Mouse (Mus musculus) midbrain, embryonic 11.5 days (tissue): ENCODE data around the gene Aph1c. TPM values are rescaled to one million over a fixed set of nuclear protein-coding genes. Genes with fewer than 3 reads are reported as not detected.

Experiments used
- ATAC-seq: fragments of 200-750 bp; cut with Nextera tagmentation; 2 replicates; pipeline ENCODE4 v1.8.0; 2017; ENCODE audit warnings: moderate TSS enrichment, moderate library complexity; ENCODE audit not compliant: low FRiP score
- DNase-seq: peaks from one replicate; pipeline ENCODE4 v3.0.0; 2015; ENCODE audit warnings: low spot score; ENCODE audit errors: missing footprints
- H3K27ac ChIP-seq: fragments of 300-500 bp; sonication (generic); 2 replicates; pipeline ENCODE4 v1.5.1; 2014; ENCODE audit warnings: low read depth, low read length
- H3K27me3 ChIP-seq: fragments of 300-500 bp; sonication (generic); 2 replicates; pipeline ENCODE4 v1.6.1; 2014; ENCODE audit warnings: mild to moderate bottlenecking, low read length, moderate library complexity, mixed read lengths; ENCODE audit not compliant: control insufficient read depth, insufficient read depth
- H3K36me3 ChIP-seq: fragments of 300-500 bp; sonication (generic); 2 replicates; pipeline ENCODE4 v1.6.1; 2014; ENCODE audit warnings: mild to moderate bottlenecking, low read length, moderate library complexity, mixed read lengths; ENCODE audit not compliant: control insufficient read depth, insufficient read depth
- H3K4me1 ChIP-seq: fragments of 300-500 bp; sonication (generic); 2 replicates; pipeline ENCODE4 v1.6.1; 2014; ENCODE audit warnings: low read length; ENCODE audit not compliant: control insufficient read depth, insufficient read depth
- H3K4me2 ChIP-seq: fragments of 300-500 bp; sonication (generic); 2 replicates; pipeline ENCODE4 v1.6.1; 2014; ENCODE audit warnings: mild to moderate bottlenecking, moderate library complexity
- H3K4me3 ChIP-seq: fragments of 300-500 bp; sonication (generic); 2 replicates; pipeline ENCODE4 v1.5.1; 2014; ENCODE audit warnings: low read depth, low read length
- H3K9ac ChIP-seq: fragments of 300-500 bp; sonication (generic); 2 replicates; pipeline ENCODE4 v1.6.1; 2014; ENCODE audit warnings: low read length
- H3K9me3 ChIP-seq: fragments of 300-500 bp; sonication (generic); 2 replicates; pipeline ENCODE4 v1.6.1; 2016; ENCODE audit warnings: low read length; ENCODE audit not compliant: control insufficient read depth
- WGBS: fragments of 180-500 bp; shearing (Covaris S2); extraction: QIAGEN DNeasy Blood & Tissue Kit; methylation state at CpG from one replicate; pipeline ENCODE4 v1.1.7; 2014; 5-methylcytosine and 5-hydroxymethylcytosine counted together
- polyA plus RNA-seq: library from polyadenylated mRNA; unstranded; fragments of >200 nt; fragmentation: Nextera tagmentation; extraction: Ambion mirVana; gene quantifications from 2 replicates; pipeline ENCODE4 v1.2.1, GENCODE M21; 2014

Gene Aph1c
- polyA plus RNA-seq, result 1.5 and 1.7 TPM in 2 replicates

DNA sequence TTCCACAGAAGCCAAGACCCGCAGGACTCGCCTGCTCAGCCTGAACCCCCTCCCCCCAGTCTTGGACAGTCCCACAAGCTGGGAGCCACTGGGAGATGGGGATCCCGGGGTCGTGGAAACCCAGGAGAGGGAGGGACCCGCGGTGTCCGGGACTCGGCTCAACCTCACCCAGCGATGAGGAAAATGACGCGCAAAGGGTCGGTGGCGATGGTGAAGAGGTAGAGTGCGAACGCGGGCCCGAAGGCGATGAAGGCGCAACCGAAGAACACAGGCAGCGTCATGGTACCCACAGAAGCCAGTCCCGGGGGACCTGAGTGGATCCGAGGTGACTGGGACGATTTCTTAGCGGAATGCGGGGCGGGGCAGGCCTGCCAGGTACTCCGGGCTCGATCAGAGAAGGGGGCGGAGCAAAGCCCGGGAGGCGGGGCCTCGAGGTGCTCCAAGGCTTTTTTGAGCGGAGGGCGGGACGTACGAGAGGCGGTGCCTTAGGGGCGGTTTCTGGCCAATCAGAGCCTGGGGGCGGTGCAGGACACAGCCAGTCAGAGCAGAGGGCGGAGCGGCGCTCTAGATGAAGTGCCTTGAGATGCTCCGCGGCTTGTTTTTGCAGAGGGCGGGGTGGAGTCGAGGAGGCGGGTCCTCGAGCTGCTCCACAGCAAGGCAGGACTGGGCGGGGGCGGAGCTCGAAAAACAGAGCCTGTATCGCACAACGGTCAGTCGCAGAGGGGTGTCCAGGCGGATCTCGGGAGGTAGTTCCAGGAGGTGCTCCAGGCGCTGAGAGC is at the start of gene Aph1c:
Gene Aph1c, minus strand, starts transcription at position 409 of the 779 bp plus-strand sequence.
- peak within 1 kb of the TSS; percentile 51 for H3K9ac ChIP-seq
- H3K4me3 ChIP-seq, result peak within 1 kb of the TSS; percentile 47
- no peaks in the 10 kb centered on the region for H3K9me3 ChIP-seq
- under 1% methylated on average over 58 of the region's 58 CpGs for WGBS
- ATAC-seq, result peak; percentile 100
- peaks cover 10% of the 10 kb centered on the region for H3K4me1 ChIP-seq
- H3K4me2 ChIP-seq, result peak within 1 kb of the TSS; percentile 94
- no peaks in the 10 kb centered on the region for H3K36me3 ChIP-seq
- H3K27me3 ChIP-seq, result peaks cover 6% of the 10 kb centered on the region
- no peak within 1 kb of the TSS for H3K27ac ChIP-seq
- peak; percentile 100 for DNase-seq

GRCm38 (mm10) chr9:66883500-66883899 is 49.0 kb upstream of the Aph1c start:
- Histone ChIP-seq H3K4me1 (peaks cover 23% of the 10 kb centered on the region), H3K27me3 (no peaks in the 10 kb centered on the region), H3K4me3 (no peak overlapping the region), H3K9me3 (no peaks in the 10 kb centered on the region), H3K36me3 (no peaks in the 10 kb centered on the region), H3K27ac (no peak overlapping the region), H3K9ac (no peak overlapping the region), H3K4me2 (no peak overlapping the region)
- WGBS, result 87% methylated on average over 5 of the region's 5 CpGs
- DNase-seq (no peak), ATAC-seq (no peak)

GRCm38 (mm10) chr9:66882406-66882821 is 47.9 kb upstream of the Aph1c start:
- WGBS, result 74% methylated on average over 8 of the region's 8 CpGs
- DNase-seq, result no peak
- Histone ChIP-seq H3K9ac (no peak overlapping the region), H3K36me3 (no peaks in the 10 kb centered on the region), H3K4me1 (peaks cover 14% of the 10 kb centered on the region), H3K27ac (no peak overlapping the region), H3K4me2 (no peak overlapping the region), H3K4me3 (no peak overlapping the region), H3K27me3 (no peaks in the 10 kb centered on the region), H3K9me3 (no peaks in the 10 kb centered on the region)
- ATAC-seq, result no peak

DNA sequence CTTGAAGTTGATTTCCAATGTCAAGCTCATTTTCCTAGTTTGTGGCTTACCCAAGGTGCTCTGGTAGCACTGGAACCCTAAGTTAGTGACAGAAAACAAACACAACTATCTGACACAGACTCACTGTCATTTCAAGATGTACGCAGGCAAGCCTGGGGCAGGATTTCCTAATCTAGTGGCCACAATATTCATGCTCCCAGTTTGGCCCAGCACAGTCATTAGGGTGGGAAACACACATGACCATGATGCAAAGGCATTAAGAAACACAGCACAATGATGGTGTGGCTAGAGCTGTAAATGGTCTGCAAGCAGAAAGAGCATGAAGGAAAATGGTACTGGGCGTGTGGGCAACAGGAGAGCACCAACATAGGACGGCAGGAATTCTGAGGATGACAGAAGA is 47.3 kb upstream of the Aph1c start:
- WGBS, result 87% methylated on average over 3 of the region's 3 CpGs
- Histone ChIP-seq H3K4me3 (no peak overlapping the region), H3K27ac (no peak overlapping the region), H3K9me3 (no peaks in the 10 kb centered on the region), H3K4me1 (peaks cover 8% of the 10 kb centered on the region), H3K36me3 (no peaks in the 10 kb centered on the region), H3K4me2 (no peak overlapping the region), H3K27me3 (no peaks in the 10 kb centered on the region), H3K9ac (no peak overlapping the region)
- no peak for DNase-seq
- no peak for ATAC-seq

DNA sequence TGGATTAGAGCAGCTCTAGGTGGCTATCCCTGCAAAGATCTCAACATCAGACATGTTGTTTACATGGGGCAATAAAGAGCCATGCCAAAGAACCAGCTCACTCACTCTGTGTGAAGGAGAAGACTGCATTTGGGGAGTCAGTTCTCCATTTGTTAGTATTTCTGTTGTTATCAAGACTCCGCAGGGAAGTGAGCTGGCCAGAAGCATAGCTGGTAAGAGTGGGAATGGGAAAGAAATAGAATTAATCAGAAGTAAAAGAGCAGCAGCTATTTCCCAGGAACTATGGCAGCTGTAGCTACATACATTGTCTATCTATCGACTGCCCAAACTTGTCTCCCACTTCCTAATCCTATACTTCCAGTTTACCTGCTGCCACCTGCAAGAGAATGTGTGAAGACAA is 46.2 kb upstream of the Aph1c start:
- 94% methylated on average over 2 of the region's 2 CpGs for whole genome bisulfite sequencing
- H3K9ac ChIP-seq, result no peak overlapping the region
- H3K27ac ChIP-seq, result no peak overlapping the region
- H3K4me3 ChIP-seq, result no peak overlapping the region
- H3K36me3 ChIP-seq, result no peaks in the 10 kb centered on the region
- no peaks in the 10 kb centered on the region for H3K4me1 ChIP-seq
- H3K4me2 ChIP-seq, result no peak overlapping the region
- DNase-seq (no peak), ATAC-seq (no peak)
- no peaks in the 10 kb centered on the region for H3K27me3 ChIP-seq
- no peaks in the 10 kb centered on the region for H3K9me3 ChIP-seq

DNA sequence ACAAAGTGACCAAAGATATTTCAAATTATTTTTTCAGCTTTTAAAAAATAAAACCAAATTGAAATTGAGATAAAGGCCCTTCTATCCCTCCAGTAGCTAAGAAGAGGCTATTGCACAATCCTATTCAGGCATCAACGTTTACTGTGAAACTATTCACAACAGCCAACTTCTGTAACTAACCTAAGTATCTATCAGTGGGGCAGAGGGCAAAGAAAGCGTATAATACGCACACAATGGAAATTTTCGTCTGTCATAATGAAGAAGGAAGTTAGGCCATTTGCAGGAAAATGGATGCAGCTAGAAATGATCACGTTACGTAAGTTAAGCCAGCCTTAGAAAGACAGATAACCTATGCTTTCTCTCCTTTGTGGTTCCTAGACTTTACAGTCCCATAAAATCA is 45.0 kb upstream of the Aph1c start:
- 88% methylated on average over 6 of the region's 6 CpGs for WGBS
- H3K9ac ChIP-seq, result no peak overlapping the region
- H3K4me2 ChIP-seq, result no peak overlapping the region
- no peak for DNase-seq
- no peaks in the 10 kb centered on the region for H3K27me3 ChIP-seq
- H3K4me1 ChIP-seq, result no peaks in the 10 kb centered on the region
- H3K36me3 ChIP-seq, result no peaks in the 10 kb centered on the region
- no peak for ATAC-seq
- H3K4me3 ChIP-seq, result no peak overlapping the region
- H3K9me3 ChIP-seq, result no peaks in the 10 kb centered on the region
- H3K27ac ChIP-seq, result no peak overlapping the region

GRCm38 (mm10) chr9:66878899-66879298 is 44.4 kb upstream of the Aph1c start:
- H3K4me2 ChIP-seq, result no peak overlapping the region
- no peak overlapping the region for H3K4me3 ChIP-seq
- no peaks in the 10 kb centered on the region for H3K9me3 ChIP-seq
- ATAC-seq, result no peak
- no peak overlapping the region for H3K27ac ChIP-seq
- H3K27me3 ChIP-seq, result no peaks in the 10 kb centered on the region
- H3K4me1 ChIP-seq, result no peaks in the 10 kb centered on the region
- no peaks in the 10 kb centered on the region for H3K36me3 ChIP-seq
- DNase-seq, result no peak
- no peak overlapping the region for H3K9ac ChIP-seq
- WGBS, result 96% methylated on average over 3 of the region's 3 CpGs

GRCm38 (mm10) chr9:66876577-66876976 is 42.1 kb upstream of the Aph1c start:
- DNase-seq, result no peak
- H3K4me3 ChIP-seq, result no peak overlapping the region
- H3K4me1 ChIP-seq, result no peaks in the 10 kb centered on the region
- H3K9me3 ChIP-seq, result no peaks in the 10 kb centered on the region
- ATAC-seq, result no peak
- no peaks in the 10 kb centered on the region for H3K27me3 ChIP-seq
- H3K9ac ChIP-seq, result no peak overlapping the region
- no peak overlapping the region for H3K4me2 ChIP-seq
- H3K27ac ChIP-seq, result no peak overlapping the region
- no peaks in the 10 kb centered on the region for H3K36me3 ChIP-seq
- 90% methylated on average over 5 of the region's 5 CpGs for WGBS

- DNase-seq (no peak), ATAC-seq (no peak)
- H3K36me3 ChIP-seq, result no peaks in the 10 kb centered on the region
- no peaks in the 10 kb centered on the region for H3K9me3 ChIP-seq
- no peaks in the 10 kb centered on the region for H3K27me3 ChIP-seq
- H3K4me1 ChIP-seq, result no peaks in the 10 kb centered on the region
- WGBS, result 95% methylated on average over 5 of the region's 5 CpGs
- no peak overlapping the region for H3K9ac ChIP-seq
- H3K4me3 ChIP-seq, result no peak overlapping the region
- H3K4me2 ChIP-seq, result no peak overlapping the region
- H3K27ac ChIP-seq, result no peak overlapping the region
Measured at GRCm38 (mm10) chr9:66874297-66874696, 39.8 kb upstream of the Aph1c start.
